Mouse (Mus musculus): ENCODE data around the gene Lrrc51. TPM values are rescaled to one million over a fixed set of nuclear protein-coding genes. Genes with fewer than 3 reads are reported as not detected.

The Lrrc51 gene
- polyA plus RNA-seq (2016; fragmentation: Nextera tagmentation; extraction: Ambion mirVana): 9.6 and 13.8 TPM in 2 replicates

DNA sequence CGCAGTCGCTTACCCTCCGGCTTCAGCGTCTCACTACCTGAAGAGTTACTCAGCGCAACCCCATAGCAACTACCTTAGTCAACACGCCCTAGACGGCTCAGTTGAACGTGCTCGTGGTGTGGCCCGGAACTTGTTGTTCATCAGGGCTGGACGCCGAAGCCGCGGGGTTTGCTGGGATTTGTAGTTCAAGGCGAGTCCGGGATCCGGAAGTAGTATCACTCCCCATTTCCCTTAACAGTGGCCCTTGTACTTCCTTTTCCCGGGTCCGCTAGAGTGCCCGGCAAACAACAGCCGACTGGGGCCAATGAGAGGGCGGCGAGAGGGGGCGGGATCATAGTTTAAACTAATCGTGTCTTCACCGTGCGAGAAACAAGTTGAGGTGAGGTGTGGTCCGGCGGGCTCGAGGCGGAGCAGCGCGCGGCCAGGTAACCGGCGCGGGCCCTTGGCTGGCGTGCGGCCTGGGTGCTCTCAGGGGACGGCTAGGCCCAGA lies at the start of gene Lrrc51, which contains the start of gene Numa1:
Gene Lrrc51 (minus strand): TSS at position 145 of the 490 bp plus-strand sequence.
Gene Numa1 (plus strand): TSS at position 361 of the 490 bp plus-strand sequence.
- Histone ChIP-seq H3K4me1 (replicated peaks) (peaks cover 27% of the 10 kb centered on the region), H3K27ac (peak within 1 kb of the TSS; percentile 96), H3K27me3 (ENCODE audit: insufficient read depth, poor library complexity, severe bottlenecking) (no peaks in the 10 kb centered on the region), H3K9me3 (no peaks in the 10 kb centered on the region), H3K4me3 (peak within 1 kb of the TSS; percentile 93), H3K36me3 (peaks cover 20% of the 10 kb centered on the region; the same call in 1 of the 2 replicates)
- under 1% methylated on average over 40 of the region's 40 CpGs for WGBS
- DNase-seq (ENCODE audit: low spot score): peak; percentile 96

DNA sequence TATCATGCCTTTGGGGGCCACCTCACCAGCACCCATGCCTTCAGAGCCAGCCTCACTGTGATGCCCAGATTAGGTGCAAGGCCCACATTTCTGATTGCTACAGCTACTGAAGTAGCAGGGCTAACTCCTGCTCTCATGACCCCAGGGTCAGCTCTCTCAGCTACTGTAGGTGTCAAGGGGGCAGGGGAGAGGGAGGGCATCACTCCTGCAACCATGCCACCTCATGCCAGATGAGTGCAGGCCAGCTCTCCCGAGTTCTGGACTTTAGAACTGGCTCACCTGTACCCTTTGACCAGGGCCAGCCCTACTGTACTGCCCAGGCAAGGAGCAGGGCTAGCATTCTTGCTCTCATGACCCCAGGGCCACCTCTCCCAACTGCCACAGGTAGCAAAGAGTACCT lies 49.0 kb upstream of the Lrrc51 start:
- Histone ChIP-seq H3K9me3 (no peaks in the 10 kb centered on the region), H3K36me3 (peaks cover 64% of the 10 kb centered on the region), H3K27ac (no peak overlapping the region), H3K4me1 (replicated peaks) (no peaks in the 10 kb centered on the region), H3K4me3 (no peak overlapping the region), H3K27me3 (ENCODE audit: insufficient read depth, poor library complexity, severe bottlenecking) (no peaks in the 10 kb centered on the region)
- WGBS: 73% methylated on average over 1 of the region's 1 CpGs
- DNase-seq (ENCODE audit: low spot score): no peak

DNA sequence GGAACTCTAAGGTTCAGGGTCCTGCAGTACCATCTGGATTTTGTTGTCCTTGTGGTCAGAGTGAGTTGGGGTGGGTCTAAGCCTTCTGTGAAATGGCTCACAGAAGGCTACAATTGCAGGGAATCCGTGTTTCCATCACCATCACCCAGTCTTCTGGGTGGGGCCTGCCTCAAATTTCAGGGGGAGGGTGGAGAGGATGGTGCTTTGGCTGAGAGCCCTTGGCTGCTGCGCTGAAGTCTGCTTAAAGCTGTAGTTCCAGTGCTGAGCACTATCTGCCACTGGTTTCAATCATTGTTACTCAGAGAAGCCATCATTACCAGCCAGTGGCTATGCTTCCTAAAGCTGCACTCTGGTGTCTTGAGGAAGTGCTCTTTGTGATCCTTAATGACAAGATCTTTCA lies 40.8 kb upstream of the Lrrc51 start:
- H3K4me1 ChIP-seq (replicated peaks): peaks cover 38% of the 10 kb centered on the region
- DNase-seq (ENCODE audit: low spot score): no peak
- H3K4me3 ChIP-seq: no peak overlapping the region
- H3K9me3 ChIP-seq: no peaks in the 10 kb centered on the region
- H3K36me3 ChIP-seq: peaks cover 42% of the 10 kb centered on the region
- H3K27me3 ChIP-seq (ENCODE audit: insufficient read depth, poor library complexity, severe bottlenecking): no peaks in the 10 kb centered on the region
- H3K27ac ChIP-seq: no peak overlapping the region
- 66% methylated on average over 2 of the region's 2 CpGs for whole genome bisulfite sequencing

DNA sequence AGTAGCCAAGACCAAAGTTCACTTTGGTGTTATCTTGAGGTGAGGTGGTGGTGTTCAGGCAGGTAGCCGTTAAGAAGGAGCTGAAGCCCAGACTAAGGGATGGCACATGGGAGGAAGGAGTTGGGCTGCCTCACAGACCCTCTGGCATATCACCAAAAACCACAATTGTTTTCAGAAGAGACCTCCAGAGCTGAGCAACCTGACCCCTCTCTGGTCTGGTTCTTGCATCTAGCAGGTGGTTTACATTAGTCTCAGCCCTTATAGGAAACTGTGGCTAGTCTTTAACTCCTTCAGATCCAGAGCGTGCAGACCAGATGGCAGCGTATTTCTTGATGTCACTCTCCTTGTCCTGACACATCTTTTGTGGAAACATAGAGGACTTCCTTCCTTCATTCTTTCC lies 40.0 kb upstream of the Lrrc51 start:
- no peak for DNase-seq (ENCODE audit: low spot score)
- no peaks in the 10 kb centered on the region for H3K9me3 ChIP-seq
- H3K4me1 ChIP-seq (replicated peaks): peaks cover 46% of the 10 kb centered on the region
- 74% methylated on average over 3 of the region's 3 CpGs for WGBS
- H3K4me3 ChIP-seq: no peak overlapping the region
- no peak overlapping the region for H3K27ac ChIP-seq
- H3K27me3 ChIP-seq (ENCODE audit: insufficient read depth, poor library complexity, severe bottlenecking): no peaks in the 10 kb centered on the region
- H3K36me3 ChIP-seq: peaks cover 38% of the 10 kb centered on the region

DNA sequence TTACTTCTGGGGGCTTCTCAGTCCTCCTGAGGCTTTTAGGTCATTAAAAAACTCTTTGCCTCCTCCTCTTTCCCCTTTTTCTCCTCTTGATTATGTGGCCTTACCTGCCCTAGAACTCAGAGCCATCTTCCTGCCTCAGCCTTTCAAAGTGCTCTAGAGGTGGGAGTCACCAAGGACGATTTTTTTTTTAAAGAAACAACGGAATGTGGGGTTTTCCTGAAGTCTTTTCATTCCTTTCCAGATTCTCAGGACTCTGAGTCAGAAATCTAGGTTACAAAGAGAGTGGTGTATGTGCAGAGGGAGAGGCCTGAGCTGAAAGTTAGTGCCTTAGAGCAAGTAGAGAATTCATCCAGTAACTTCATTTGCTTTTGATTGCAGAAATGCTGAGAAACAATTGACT lies 38.0 kb upstream of the Lrrc51 start:
- no peaks in the 10 kb centered on the region for H3K9me3 ChIP-seq
- no peaks in the 10 kb centered on the region for H3K27me3 ChIP-seq (ENCODE audit: insufficient read depth, poor library complexity, severe bottlenecking)
- peak overlapping the region; percentile 84 for H3K4me3 ChIP-seq
- WGBS: 66% methylated on average over 2 of the region's 2 CpGs
- no peak for DNase-seq (ENCODE audit: low spot score)
- H3K27ac ChIP-seq: peak overlapping the region; percentile 99
- peaks cover 49% of the 10 kb centered on the region for H3K4me1 ChIP-seq (replicated peaks)
- peaks cover 28% of the 10 kb centered on the region for H3K36me3 ChIP-seq

DNA sequence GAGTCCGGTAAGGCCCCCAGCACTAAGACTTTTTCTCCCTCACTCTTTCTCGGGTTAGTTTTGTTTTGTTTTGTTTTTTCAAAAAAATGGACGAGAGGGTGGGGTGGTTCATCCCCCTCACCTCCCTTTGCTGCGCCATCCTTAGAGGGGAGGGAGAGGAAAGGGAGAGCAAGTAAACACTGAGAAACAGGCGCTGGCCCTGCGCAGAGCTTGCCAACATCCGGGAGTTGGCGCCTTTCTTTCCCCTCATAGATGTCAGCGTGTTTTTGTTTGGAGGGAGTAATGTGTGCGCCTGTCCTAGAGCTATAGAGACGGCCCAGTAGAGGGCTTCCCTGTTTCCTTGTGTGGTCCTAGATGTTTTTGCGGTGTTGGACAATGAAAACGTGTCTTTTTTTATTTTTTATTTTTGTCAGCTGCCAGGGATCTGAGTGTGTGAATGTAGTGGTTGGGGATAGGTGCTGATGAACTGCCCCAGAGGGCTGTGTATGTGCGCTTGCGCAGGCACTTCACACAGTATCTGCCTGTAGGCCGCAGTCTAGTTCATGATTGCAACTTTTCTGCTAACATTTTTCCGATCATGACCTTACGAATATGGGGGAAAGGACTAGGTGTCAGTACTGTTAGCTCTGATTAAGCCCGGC lies 37.2 kb upstream of the Lrrc51 start:
- H3K4me1 ChIP-seq (replicated peaks): peaks cover 49% of the 10 kb centered on the region
- 7% methylated on average over 19 of the region's 19 CpGs for WGBS
- H3K36me3 ChIP-seq: peaks cover 20% of the 10 kb centered on the region
- no peaks in the 10 kb centered on the region for H3K27me3 ChIP-seq (ENCODE audit: insufficient read depth, poor library complexity, severe bottlenecking)
- peak; percentile 74 for DNase-seq (ENCODE audit: low spot score)
- no peaks in the 10 kb centered on the region for H3K9me3 ChIP-seq
- peak overlapping the region; percentile 99 for H3K27ac ChIP-seq
- H3K4me3 ChIP-seq: peak overlapping the region; percentile 84

DNA sequence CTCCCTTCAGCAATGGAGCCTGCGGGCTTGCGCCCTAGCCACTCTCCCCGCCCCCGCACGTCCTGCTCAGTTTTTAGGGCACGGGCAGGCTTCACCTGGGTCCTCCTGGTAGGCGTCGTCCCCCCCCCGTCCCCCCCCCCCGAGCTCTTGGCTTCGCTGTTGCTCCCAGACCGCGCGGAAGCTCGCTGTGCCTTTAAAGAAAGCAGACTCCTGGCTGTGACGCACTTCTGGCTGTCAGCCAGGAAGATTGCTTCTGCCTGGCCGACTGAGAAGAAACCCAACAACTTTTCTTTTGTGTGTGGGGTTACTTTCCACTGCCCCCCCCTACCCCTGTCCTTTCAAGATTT lies 36.7 kb upstream of the Lrrc51 start:
- Histone ChIP-seq H3K27me3 (ENCODE audit: insufficient read depth, poor library complexity, severe bottlenecking) (no peaks in the 10 kb centered on the region), H3K9me3 (no peaks in the 10 kb centered on the region), H3K4me1 (replicated peaks) (peaks cover 49% of the 10 kb centered on the region), H3K4me3 (peak overlapping the region; percentile 84), H3K36me3 (peaks cover 18% of the 10 kb centered on the region), H3K27ac (peak overlapping the region; percentile 99)
- no peak for DNase-seq (ENCODE audit: low spot score)
- WGBS: 0% methylated on average over 17 of the region's 17 CpGs

DNA sequence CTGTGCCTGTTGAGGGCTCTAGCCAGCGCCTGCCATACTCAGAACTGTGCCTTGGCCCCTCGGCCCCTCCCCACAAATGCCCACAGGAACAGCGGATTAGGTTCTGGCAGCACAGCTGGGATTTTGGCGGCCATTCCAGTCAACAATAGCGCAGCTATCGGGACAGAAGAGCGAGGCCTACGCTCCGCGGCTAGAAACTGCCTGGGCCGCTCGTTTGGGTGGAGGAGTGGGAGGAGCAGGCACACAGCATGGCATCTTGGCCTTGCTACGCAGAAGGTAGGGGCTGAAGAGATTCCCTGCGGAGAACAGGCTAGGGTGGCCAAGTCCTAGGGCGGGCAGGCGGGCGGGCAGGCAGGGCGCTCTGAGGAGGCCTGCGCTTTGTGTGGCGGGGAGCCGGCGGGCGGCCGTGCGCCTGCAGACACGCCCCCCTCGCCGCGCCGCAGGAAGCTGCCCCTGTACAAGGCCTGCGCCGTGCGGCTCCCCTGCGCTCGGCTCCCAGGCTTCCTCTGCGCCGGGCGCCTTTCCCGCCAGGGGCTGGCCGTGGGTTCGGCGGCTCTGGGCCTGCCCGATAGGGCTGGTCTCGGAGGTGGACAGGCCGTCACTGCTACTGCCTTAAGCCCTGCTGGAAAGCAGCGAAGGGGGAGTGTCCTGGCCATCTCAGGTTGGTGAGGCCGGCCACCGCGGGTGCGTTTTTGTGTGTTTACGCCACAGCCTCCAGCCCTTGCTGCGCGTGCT lies 36.2 kb upstream of the Lrrc51 start:
- H3K4me3 ChIP-seq: peak overlapping the region; percentile 84
- H3K36me3 ChIP-seq: peaks cover 14% of the 10 kb centered on the region
- peak overlapping the region; percentile 99 for H3K27ac ChIP-seq
- H3K4me1 ChIP-seq (replicated peaks): peaks cover 49% of the 10 kb centered on the region
- H3K27me3 ChIP-seq (ENCODE audit: insufficient read depth, poor library complexity, severe bottlenecking): no peaks in the 10 kb centered on the region
- DNase-seq (ENCODE audit: low spot score): peak; percentile 87
- no peaks in the 10 kb centered on the region for H3K9me3 ChIP-seq
- WGBS: under 1% methylated on average over 53 of the region's 53 CpGs

DNA sequence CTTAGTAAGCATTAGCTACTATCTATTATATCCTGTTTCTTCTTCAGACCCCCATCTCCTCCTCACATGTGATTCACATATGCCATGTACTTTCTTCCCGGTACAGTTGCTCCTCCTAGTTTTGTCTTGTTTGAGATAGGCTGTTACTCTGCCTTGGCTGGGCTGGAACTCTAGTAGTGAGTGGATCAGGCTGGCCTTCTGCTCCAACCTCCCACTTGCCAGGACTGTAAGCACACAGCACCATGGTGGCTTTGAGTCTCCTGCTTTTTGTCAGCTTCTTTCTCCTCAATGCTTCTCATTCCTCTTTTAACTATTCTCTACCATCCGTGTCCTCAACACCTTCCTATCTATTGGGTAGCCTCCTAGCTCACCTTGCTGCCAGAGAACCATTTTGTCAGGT lies 35.1 kb upstream of the Lrrc51 start:
- DNase-seq (ENCODE audit: low spot score): no peak
- Histone ChIP-seq H3K36me3 (peaks cover 9% of the 10 kb centered on the region), H3K4me1 (replicated peaks) (peaks cover 49% of the 10 kb centered on the region), H3K27me3 (ENCODE audit: insufficient read depth, poor library complexity, severe bottlenecking) (no peaks in the 10 kb centered on the region), H3K9me3 (no peaks in the 10 kb centered on the region), H3K27ac (peak overlapping the region; percentile 99), H3K4me3 (peak overlapping the region; percentile 84; the same call in 1 of the 2 replicates)
- 71% methylated on average over 2 of the region's 2 CpGs for WGBS

DNA sequence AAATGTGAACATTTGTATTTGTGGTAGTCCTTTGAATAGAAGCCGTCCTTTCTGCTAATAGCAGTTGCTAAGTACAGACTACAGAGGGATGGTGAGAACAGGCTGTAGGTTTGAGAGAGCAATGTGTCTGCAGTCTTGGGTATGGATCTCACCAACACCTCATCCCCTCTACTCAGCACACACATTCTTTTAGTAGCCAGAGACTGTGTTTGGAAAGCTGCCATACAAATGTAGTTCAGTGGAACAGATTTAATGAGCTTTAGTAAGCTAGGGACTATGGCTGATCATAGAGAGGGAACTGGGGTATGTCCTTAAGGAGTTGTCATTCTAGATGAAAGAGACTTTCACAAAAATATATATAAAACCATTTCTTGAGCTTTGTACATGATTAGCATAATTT lies 33.6 kb upstream of the Lrrc51 start:
- Histone ChIP-seq H3K27ac (no peak overlapping the region), H3K9me3 (no peaks in the 10 kb centered on the region), H3K27me3 (ENCODE audit: insufficient read depth, poor library complexity, severe bottlenecking) (no peaks in the 10 kb centered on the region), H3K4me1 (replicated peaks) (peaks cover 36% of the 10 kb centered on the region), H3K36me3 (no peaks in the 10 kb centered on the region), H3K4me3 (no peak overlapping the region)
- DNase-seq (ENCODE audit: low spot score): no peak
- WGBS: 80% methylated on average over 1 of the region's 1 CpGs

DNA sequence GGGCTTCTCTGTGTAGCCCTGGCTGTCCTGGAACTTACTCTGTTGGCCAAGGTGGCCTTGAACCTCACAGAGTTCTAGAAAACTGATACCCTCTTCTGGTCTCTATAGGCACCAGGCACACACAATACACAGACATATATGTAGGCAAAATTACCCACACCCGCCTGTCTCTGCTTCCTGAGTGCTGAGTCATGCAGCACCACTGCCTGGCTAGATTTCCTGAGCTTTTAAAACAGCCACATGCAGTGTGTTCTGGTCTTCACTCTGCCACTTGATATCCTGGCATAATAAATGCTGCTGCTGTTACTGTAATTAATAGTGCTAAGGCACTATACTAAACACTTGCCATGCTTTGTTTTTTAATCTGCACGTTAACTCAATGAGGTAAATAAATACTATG lies 31.9 kb upstream of the Lrrc51 start:
- no peak overlapping the region for H3K27ac ChIP-seq
- no peak overlapping the region for H3K4me3 ChIP-seq
- peaks cover 20% of the 10 kb centered on the region for H3K4me1 ChIP-seq (replicated peaks)
- H3K9me3 ChIP-seq: no peaks in the 10 kb centered on the region
- H3K36me3 ChIP-seq: no peaks in the 10 kb centered on the region
- WGBS: 71% methylated on average over 2 of the region's 2 CpGs
- no peak for DNase-seq (ENCODE audit: low spot score)
- H3K27me3 ChIP-seq (ENCODE audit: insufficient read depth, poor library complexity, severe bottlenecking): no peaks in the 10 kb centered on the region

DNA sequence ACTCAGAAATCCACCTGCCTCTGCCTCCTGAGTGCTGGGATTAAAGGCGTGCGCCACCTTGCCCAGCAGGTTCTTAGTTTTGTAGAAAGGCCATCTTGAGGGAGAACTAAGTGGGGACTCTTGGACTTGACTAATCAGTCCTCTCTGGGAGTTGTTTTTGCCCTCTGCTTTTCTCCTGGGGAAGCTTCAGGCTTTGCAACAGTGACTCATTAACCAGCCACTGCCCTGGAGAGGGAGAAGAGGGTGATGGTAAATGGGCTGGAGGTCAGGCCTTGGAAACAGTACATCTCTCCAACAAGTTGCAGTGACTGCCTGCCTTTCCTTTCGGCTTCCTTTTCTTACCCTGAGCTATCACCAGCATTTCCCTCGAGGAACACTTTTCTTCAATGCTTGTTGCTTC lies 30.9 kb upstream of the Lrrc51 start:
- WGBS: 92% methylated on average over 4 of the region's 4 CpGs
- H3K4me3 ChIP-seq: no peak overlapping the region
- H3K27me3 ChIP-seq (ENCODE audit: insufficient read depth, poor library complexity, severe bottlenecking): no peaks in the 10 kb centered on the region
- H3K4me1 ChIP-seq (replicated peaks): peaks cover 17% of the 10 kb centered on the region
- no peak overlapping the region for H3K27ac ChIP-seq
- no peaks in the 10 kb centered on the region for H3K9me3 ChIP-seq
- no peaks in the 10 kb centered on the region for H3K36me3 ChIP-seq
- DNase-seq (ENCODE audit: low spot score): no peak

DNA sequence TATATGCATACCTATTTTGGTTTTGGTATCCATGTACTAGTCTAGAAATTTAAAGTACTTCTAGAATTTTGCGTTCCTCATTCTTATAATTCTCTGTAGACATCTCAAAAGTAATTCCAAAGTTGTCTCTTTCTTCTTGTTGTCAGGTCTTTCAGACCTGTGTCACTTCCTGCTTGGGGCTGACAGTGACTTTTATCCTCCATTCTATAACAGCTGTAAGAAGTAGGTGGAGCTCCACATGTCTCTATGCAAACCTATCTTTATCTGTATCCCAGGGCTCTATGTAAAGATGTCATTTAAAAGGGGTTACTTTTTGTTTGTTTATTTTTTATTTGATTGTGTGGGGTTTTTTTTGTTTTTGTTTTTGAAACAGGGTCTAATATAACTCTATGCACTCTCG lies 29.9 kb upstream of the Lrrc51 start:
- H3K9me3 ChIP-seq: no peaks in the 10 kb centered on the region
- H3K27me3 ChIP-seq (ENCODE audit: insufficient read depth, poor library complexity, severe bottlenecking): no peaks in the 10 kb centered on the region
- no peak overlapping the region for H3K27ac ChIP-seq
- no peak overlapping the region for H3K4me3 ChIP-seq
- WGBS: 94% methylated on average over 2 of the region's 2 CpGs
- no peak for DNase-seq (ENCODE audit: low spot score)
- H3K36me3 ChIP-seq: no peaks in the 10 kb centered on the region
- H3K4me1 ChIP-seq (replicated peaks): peaks cover 8% of the 10 kb centered on the region

Measured in hindbrain, embryonic 10.5 days (tissue).